Mouse (Mus musculus) ES-CJ7 (cell line): ENCODE data around the gene Zc3h18.

Source experiments
- DNase-seq: peaks from one replicate; pipeline ENCODE4 v3.0.0; 2011; ENCODE audit warnings: low read depth, low spot score

Zc3h18 gene

DNA sequence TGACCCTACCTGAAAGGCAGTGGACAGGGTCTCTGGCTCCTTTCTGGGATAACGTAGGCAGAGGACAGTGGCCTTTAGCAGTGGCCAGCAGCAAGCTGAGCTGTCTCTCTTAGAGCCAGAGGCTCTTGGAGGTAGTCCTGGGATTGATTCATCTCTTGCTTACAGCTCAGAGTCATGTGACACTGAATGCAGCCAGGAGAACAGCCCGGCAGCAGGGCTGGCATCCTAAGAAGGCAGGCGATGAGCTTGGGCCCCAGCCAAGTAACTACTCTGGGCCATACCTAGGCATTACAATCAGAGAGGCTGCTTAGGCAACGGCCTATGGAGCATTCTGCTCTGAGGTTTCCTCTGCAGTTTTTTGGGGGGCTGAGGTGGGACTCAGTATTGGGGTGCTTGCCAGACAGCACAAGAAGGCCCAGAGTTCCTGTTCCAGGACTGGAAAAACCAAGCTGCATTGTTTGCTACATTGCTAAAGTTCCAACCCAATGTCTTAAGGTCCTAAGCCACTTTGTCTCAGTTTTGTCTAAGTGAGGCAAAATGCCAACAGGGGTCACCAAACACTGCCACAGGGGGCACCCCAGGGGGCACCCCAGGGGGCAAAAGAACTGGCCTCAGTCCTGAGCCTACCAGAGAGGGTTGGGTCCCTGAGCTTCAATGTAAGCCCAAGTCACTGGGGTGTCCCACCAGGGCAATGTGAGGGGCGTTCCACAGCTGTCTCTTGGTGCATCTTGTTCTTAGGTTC lies 28.4 kb upstream of the Zc3h18 start:
- DNase-seq, result no peak

DNA sequence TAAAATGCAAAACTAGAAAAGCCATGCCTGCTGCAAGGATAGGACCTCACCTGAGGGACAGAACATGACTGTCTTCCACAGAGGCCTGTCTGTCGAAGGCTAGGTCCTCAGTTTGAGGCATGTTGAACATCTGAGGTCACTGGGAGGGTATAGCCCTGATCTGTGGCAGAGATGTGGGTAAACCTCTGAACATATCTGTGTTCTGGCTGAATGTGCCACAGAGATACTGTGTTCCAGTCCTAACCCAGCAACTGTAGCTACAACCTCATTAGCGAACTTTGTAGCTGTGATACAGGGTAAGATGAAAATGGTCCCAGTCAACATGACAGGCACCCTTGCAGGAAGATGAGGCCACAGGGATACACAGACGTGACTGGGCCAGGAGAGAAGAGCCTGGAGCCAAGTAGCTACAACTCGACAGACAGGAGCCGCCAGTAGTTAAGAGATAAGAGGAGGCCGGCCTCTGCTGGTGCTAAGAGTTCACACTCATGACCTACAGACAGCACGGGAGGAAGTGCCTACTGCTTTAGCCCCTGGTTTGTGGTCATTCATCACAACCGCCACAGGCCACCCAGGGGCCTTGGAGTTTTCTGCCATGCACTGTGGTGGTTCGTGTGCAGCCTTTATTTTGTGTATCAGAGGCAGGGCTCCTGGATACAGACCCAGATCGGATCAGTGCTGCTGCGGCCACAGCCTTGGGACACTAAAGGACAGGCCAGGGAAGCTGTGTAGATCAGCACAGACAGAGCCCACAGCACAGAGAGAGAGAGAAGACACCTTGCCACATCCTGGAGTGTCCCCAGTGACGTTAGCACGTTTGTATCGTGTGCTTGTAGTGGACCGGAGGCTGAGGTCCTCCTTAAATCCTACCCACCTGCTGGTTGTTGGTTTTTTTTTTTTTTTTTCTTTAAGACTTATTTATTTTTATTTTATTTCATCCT lies 26.8 kb upstream of the Zc3h18 start:
- DNase-seq, result no peak

DNA sequence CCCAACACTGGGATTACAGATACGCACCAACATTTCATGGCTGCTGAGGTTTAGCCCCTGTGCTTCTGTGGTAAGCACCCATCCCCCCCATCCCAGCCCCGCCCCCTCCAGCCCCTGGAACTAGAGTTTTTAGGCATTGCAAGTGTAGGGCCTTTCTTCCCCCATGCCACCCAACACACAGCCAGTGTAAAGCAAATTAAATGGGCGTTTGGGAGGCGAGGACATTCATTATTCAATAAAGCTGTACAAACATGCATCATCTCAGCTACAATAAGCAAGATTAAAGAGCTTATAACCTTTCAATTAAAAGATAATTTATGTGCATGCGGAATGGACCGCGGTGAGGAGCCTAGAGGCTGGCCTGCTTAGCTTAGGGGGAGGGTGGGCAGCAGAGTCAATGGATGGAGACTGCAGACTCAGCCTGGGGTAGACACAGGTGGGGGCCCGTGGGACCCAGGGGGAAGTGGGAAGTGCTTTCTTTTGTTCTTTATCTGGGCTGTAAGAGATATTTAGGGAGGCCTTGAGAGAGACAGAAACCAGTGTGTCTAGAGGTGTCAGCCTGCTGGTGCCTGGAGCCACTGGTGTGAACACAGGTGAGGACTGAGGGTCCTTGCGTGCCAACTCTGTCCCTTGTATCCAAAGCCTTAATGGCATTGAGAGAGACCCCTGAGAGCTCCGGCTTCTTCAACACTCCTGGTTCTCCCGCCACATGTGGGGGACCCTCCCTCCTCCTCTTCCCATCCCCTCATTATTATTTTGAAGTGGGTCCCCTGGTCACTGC lies 25.9 kb upstream of the Zc3h18 start:
- no peak for DNase-seq

DNA sequence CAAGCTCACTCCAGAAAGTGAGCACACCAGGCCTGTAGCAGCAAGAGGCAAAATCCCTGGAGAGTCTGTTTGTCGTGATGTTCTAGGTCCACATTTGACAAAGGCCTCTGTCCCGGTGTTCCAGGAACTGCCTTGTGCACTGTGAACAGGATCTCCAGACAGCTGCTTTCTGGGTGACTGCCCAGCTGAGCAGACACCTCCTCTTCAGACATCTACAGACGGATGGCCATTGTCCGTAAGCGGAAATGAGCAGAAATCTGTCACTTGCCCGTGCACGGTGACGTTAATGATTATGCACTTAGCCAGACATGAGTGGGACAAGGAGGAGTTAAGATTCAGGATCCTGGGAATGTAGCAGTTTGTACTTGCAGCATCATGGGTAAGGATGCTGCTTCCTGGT lies 22.3 kb upstream of the Zc3h18 start:
- DNase-seq, result no peak

DNA sequence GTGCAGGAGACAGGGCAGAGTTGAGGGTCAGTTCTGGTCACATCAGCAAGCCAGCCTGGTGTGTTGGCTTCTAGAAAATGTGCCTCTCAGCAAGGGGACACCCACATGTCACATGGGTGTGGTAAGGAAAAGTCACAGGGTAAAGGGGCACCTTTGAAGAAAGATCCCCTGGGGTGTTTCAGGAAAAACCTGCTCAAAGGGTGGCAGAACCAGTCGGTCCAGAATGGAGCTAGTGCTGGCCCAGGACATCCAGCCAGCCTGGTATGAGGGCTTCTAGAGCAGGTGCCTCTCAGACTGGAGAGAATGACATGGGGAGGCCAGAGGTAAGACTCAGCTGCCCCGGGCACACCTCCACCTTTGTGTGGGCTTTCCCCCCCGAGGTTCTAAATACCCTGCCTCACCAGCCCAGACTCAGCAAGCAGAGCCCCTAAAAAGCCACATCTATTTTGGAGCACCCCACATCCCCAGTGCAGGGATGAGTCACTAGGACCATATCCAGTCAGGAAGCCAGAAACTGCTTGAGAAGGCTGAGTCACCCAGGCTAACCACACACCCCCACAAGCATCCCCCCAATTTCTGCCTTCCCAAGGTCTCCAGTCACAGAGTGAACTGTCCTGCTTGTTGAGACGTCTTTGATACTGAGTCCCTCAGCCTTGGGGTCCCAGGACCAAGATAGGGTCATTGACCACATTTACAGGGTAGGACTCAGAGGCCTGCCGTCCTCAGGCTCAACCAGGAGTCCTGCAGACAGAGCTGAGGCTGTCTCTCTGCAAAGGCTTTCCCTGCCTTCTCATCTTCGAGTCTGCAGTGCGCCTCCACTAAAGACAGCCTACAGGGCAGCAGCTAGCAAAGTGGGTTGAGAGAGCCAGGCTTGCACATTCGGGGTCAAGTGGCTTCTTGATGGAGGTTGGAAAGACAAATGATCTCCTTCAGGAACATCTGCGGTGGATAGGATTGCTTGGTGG lies 20.5 kb upstream of the Zc3h18 start:
- no peak for DNase-seq

DNA sequence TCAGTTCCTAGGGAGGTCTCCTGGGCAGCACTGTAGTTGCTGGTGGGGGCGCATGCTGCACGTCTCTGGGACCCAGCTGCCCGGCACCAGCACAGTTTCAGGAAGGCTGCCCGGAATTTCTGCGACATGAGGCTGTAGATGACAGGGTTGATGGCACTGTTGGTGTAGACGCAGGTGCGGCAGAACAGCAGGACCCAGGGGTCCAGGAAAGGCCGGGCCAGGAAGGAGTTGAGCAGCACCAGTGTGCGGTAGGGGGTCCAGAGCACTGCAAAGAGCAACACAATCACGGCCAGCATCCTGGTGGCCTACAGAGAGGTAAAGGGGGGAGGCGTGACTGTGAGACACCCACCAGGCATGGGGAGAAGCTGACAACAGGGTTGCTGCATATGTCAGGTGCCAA lies 19.2 kb upstream of the Zc3h18 start:
- DNase-seq, result no peak

DNA sequence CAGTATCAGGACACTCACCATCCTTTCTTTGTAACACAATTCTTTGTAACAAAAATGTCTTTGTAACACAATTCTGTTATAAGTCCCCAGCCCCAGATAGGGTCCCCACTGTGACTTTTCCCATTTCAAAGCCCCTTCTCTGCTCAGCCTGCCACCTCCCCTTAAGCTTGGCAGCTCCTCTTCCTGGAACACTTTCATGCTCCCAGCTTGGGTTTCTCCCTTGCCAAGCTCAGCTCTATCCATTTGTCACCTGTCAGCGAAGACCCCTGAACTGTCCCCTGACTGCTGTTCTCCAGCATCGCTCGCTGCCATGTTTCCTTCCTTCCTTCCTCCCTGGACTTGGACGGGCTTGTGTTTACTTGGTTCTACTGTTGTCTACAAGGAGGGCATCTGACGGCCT lies 18.8 kb upstream of the Zc3h18 start:
- DNase-seq, result no peak

DNA sequence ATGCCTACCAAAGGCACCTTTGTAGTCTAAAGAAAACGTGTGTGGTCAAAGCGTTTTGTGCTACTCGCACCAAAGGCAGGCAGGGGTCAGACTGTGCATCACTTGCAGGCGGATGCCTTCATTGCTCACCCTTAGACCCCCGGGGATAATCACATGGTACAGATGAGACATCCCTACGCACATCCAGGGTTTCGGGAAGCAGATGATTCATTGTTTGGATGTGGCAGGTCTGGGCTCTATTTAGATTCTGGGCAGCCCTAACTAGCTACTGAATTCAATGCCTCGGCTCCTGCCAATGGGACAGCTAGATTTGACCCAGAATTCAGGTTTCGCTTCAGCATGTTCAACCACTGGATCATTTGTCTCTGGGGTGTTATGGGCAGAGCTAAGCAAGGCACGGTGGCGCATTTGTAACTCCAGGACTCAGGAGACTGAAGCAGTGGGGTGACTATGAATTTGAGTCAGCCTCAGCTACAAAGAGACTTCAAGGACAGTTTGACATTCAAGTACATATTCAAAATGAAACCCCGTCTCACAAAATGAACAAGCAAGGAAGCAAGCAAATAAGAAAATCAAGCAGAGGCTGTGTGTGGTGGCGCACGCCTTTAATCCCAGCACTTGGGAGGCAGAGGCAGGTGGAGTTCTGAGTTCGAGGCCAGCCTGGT lies 17.2 kb upstream of the Zc3h18 start:
- DNase-seq, result no peak

DNA sequence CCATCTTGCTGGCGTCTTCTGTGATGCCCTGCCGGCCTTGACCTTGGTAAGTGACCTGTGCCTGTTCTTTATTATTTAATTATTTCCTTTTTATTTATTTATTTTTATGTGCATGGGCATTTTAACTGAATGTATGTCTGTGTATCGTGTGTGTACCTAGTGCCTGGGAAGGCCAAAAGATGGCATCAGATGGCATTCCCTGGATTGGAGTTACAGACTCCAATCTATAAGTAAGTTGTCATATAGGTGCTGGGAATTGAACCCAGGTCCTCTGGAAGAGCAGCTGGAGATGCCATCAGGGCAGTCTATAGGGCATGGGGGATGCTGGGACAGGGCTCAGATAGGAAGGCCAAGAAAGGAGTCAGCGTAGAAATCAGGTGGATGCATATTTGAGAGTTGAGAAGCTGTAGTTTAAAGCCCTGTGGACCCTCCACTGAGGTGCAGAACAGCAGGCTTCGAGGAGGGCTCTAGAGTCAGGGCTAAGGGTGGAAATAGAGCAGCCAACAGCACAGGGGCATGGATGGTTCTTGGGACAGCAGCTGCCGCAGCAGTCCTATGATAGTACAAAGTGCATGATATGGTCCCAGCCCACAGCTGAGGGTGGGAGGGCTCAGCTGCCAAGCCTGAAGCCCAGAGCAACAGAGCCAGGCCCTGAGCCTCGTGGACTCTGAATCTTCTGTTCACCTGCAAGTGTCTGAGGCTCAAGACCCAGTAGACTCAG lies 15.6 kb upstream of the Zc3h18 start, which contains the start of gene Trhr2:
TSS of gene Trhr2 (minus strand) at position 51 of the 721 bp plus-strand sequence.
- no peak for DNase-seq

DNA sequence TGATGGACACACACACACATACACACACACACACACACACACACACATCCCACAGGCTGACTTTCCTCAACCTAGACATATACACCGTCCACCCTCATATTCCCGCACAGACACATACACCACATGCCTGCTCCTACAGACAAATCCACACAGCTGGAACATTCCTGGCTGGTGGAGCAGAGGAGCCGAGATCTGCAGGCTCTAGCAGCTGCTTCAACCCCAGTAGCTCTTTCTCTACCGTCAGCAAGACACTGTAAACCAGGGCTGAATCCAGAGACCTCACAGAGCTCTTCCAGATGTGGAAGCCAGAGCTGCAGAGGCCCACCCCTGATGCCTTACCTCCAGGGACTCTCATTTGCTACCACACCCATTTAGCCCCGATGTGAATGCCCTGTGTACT lies 14.1 kb upstream of the Zc3h18 start:
- DNase-seq, result no peak

DNA sequence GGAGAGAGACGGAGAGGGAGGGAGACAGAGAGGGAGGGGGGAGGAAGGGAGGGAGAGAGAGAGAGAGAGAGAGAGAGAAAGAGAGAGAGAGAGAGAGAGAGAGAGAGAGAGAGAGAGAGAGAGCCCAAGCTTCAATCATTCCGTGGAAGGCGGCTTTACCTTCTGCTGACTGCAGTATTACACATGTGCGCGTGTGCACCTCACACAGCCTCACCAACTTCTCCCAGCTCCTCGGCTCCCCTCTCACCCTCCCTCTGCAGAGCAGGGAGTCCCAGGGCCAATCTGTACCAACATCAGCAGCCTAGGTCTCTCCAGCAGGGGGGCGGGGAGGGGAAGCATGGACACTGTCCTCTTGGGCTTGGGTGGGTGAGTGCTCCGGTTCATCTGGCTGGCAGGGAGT lies 13.4 kb upstream of the Zc3h18 start:
- no peak for DNase-seq

DNA sequence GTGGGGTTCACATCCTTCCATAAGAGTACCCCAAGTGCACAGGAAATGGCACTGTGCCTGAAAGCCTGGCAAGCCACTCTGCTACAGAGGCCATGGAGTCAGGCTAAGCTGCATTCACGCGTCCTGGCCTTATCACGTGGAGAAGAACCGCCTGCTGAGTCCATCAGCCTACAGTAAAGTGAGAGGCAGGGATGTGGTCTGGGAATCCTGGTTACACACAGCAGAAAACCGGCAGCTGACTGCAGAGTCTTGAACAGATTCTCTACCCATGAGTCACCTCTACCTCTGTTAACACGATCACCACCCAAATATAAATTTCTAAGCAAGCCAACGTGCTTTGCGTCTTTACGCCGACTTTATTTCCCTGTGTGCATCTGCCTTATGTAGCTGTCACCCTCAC lies 7.9 kb upstream of the Zc3h18 start:
- no peak for DNase-seq

DNA sequence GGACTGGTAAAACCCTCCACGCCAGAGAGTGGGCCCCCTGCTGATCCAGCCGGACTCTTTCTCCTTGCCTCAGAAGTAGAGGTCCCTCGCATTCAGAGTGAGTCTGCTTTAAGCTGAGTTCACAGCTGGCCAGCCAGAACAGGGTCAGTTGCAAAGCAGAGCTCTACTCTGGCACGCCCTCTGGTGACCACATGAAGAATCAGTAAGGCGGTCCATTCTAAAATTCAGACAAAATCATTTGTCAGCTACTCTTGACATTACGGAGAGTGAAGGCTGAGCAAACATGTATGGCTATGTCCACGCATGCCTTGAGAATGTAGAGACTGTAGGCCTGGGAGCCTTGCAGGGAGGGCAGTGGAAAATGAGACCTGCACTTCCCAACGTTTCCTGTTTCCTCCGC lies 6.7 kb upstream of the Zc3h18 start:
- DNase-seq, result peak; percentile 74

DNA sequence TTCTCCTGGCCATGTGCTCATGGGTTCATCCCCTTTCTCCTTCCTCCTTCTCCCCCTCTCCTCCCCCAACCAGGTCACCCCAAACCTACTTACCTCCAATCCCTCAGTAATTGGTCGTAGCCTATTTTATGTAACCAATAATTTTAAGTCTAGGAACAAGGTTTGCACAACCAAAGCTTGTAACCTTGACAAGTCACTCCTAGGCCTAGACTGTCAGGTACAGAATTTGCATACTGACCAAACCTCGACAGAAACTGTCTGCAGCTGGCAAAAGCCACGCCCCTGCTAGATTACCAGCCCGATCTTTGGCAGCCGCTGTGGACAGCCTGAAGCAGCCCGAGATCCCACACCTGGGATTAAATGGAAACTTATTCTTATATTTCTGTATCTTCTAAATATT lies 4.7 kb upstream of the Zc3h18 start:
- no peak for DNase-seq

DNA sequence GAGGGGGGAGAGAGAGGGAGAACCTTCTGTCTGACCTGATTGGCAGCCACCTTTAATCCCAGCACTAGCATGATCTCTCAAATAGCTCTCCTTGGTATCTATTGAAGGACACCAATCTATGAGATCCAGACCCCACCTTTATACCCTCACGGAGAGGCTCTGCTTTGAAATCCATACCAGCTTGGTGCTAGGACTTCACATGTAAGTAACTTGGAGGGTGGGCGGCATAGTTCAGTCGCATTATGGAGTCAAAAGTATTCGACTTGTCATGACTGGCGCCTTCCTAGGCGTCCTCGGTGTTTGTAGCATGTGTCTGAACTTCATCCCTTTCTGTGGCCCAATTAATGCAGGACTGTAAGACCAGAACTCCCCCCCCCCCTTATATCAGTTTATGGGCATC lies 1.1 kb upstream of the Zc3h18 start:
- DNase-seq, result no peak

DNA sequence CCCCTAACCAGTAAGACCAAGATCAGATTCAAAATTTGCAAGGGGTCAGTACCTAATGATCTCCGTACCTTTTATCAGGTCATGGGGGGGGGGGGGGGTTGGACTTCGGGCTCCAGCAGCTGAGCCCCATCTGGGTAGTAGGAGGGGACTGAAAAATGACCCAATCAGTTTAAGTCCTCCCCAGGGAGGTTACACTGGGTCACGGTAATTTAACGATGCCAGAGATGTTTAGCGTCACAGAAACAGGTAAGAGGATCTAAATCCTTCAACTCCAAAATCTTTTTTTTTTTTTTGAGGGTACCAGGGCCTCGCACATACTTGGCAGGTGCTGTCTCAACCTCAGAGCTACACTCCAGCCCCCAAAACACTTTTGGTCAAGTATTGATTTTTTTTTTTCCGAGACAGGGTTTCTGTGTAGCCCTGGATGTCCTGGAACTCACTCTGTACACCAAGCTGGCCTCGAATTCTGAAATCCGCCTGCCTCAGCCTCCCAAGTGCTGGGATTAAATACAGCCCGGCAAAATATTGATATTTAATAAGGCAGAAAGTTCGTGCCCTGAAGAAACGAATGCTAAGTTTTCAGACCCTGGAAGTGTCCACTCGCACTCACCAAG lies 551 bp upstream of the Zc3h18 start:
- no peak for DNase-seq

DNA sequence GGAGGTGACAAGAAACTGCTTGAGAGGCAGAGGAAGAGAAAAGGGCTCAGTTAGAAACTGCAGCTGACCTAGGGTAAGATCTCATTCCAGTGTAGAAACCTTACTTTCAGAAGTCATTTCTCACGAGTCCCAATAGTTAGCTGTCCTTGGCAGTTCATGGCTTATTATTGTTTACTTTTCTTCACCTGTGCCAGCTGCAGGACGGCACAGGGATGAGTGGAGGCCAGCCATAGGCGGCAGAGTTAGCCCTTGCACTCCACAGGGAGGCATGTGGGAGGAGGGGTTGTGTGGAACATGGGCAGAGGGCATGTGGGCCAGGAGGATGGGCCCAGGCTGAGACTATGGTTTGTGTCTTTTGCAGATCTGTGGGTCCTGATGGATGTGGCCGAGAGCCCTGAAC lies 6.6 kb downstream of the Zc3h18 start:
- no peak for DNase-seq

DNA sequence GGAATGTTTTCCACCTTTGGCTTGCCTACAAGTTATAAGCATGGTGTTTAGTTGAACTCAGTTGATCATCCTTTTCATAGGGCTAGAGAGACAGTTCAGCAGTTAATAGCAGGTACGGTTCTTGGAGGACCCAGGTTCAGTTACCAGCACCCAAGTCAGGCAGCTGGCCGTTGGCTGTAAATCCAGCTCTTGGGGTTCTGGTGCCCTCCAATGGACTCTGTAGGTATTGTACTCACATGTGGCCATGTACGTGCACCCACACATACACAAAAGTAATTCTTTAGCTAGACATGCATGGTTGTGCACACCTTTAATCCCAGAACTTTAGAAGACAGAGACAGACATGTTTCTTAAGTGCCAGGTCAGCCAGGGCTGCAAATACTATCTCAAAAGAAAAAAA lies 12.9 kb downstream of the Zc3h18 start:
- peak; percentile 61 for DNase-seq

DNA sequence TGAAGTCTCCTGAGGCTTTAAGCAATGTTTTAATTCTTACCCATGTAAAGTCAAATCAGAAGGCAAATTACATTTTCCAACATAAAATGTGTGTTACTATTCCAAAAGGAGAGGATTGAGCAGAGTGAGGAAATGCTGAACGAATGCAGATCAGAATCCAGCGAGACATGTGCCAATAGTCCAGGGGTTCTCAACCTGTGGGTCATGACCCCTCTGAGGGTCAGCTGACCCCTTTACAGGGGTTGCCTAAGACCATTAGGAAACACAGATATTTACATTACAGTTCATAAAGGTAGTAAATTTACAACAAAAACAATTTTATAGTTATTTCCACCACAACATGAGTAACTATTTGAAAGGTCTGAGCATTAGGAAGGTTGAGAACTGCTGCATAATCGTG lies 14.3 kb downstream of the Zc3h18 start:
- no peak for DNase-seq
